Mouse (Mus musculus): ENCODE measurements at regions not wholly inside any gene's neighbourhood (a gene's known extent, or its start where the extent isn't known, plus 50 kb on each side); places are given as distances from the start of the nearest gene placed in this dataset.

GRCm38 (mm10) chr17:4765723-4766122, 228.4 kb upstream of the Arid1b start:
- TF ChIP-seq GATA1 (IDR thresholded peaks at IDR 0.05; ENCODE audit: borderline replicate concordance, low read length) = no peak
- TF ChIP-seq FLI1 (IDR thresholded peaks at IDR 0.05; ENCODE audit: low read length) = no peak
